Mouse (Mus musculus) erythroblast, embryonic 14.5 days (primary cell): ENCODE results near the gene Lpcat3.

ENCODE experiments used
- GATA1 ChIP-seq: IDR thresholded peaks from 2 replicates; pipeline ENCODE4 v1.6.1; 2012; ENCODE audit warnings: low read length, inconsistent platforms, mixed read lengths
- TAL1 ChIP-seq: IDR thresholded peaks from 3 replicates; pipeline ENCODE4 v1.6.1; 2012; ENCODE audit warnings: low read length, inconsistent platforms, mixed read lengths

DNA sequence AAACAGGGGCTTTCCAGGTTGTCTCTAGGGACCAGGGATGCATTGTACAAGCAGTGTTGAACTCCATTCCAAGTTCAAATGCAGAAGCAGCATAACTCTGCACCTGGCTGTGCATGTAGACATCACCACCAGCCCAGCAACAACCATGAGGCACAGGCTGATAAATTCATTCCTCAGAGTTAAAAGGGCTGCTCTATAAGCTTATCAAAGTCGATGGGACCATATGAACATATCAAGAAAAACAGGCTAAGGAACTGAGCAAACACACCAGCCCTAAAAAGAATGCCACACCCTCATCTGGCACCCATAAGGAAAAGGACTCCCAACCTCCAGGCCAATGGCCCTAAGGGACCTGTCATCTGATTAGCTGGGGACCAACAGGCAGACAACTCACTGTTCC, 16.4 kb upstream of the Lpcat3 start:
- TF ChIP-seq TAL1 (peak; percentile 64), GATA1 (peak; percentile 28; the same call in 1 of the 2 replicates)
